Mouse (Mus musculus) stomach, embryonic 14.5 days (tissue): Measurements from ENCODE around the gene 4930402H24Rik. TPM values are rescaled to one million over a fixed set of nuclear protein-coding genes. Genes with fewer than 3 reads are reported as not detected.

Source experiments
- ATAC-seq: fragments of 200-750 bp; cut with Nextera tagmentation; 2 replicates; pipeline ENCODE4 v1.8.0; 2017; ENCODE audit warnings: low read depth, moderate TSS enrichment; ENCODE audit not compliant: insufficient number of reproducible peaks, insufficient read depth, low FRiP score
- H3K27ac ChIP-seq: fragments of 300-500 bp; sonication (generic); 2 replicates; pipeline ENCODE4 v1.5.1; 2014; ENCODE audit warnings: mild to moderate bottlenecking, low read length, moderate library complexity, mixed read lengths
- H3K27me3 ChIP-seq: fragments of 300-500 bp; sonication (generic); 2 replicates; pipeline ENCODE4 v1.6.1; 2014; ENCODE audit warnings: low read length, control low read depth, mixed read lengths; ENCODE audit not compliant: control insufficient read depth, insufficient read depth
- H3K36me3 ChIP-seq: fragments of 300-500 bp; sonication (generic); 2 replicates; pipeline ENCODE4 v1.6.1; 2014; ENCODE audit warnings: mild to moderate bottlenecking, control low read depth, low read length, moderate library complexity, mixed read lengths; ENCODE audit not compliant: control insufficient read depth, insufficient read depth
- H3K4me1 ChIP-seq: fragments of 300-500 bp; sonication (generic); 2 replicates; pipeline ENCODE4 v1.6.1; 2014; ENCODE audit warnings: low read length, control low read depth, mixed read lengths; ENCODE audit not compliant: control insufficient read depth, insufficient read depth
- H3K4me2 ChIP-seq: fragments of 300-500 bp; sonication (generic); replicated peaks from 2 replicates; pipeline ENCODE4 v1.6.1; 2014; ENCODE audit warnings: low read depth, low read length, control low read depth
- H3K4me3 ChIP-seq: fragments of 300-500 bp; sonication (generic); 2 replicates; pipeline ENCODE4 v1.5.1; 2014; ENCODE audit warnings: low read depth, low read length, control low read depth
- H3K9ac ChIP-seq: fragments of 300-500 bp; sonication (generic); replicated peaks from 2 replicates; pipeline ENCODE4 v1.6.1; 2014; ENCODE audit warnings: low read depth, mild to moderate bottlenecking, control low read depth, low read length, moderate library complexity, mixed read lengths
- H3K9me3 ChIP-seq: fragments of 300-500 bp; sonication (generic); 2 replicates; pipeline ENCODE4 v1.6.1; 2016; ENCODE audit warnings: low read depth, low read length, control low read depth; ENCODE audit not compliant: control insufficient read depth
- WGBS: fragments of 180-500 bp; shearing (Covaris S2); extraction: QIAGEN DNeasy Blood & Tissue Kit; methylation state at CpG from one replicate; pipeline ENCODE4 v1.1.7; 2014; 5-methylcytosine and 5-hydroxymethylcytosine counted together
- polyA plus RNA-seq: library from polyadenylated mRNA; unstranded; fragments of >200 nt; fragmentation: Nextera tagmentation; extraction: Ambion mirVana; gene quantifications from 2 replicates; pipeline ENCODE4 v1.2.1, GENCODE M21; 2014

Gene 4930402H24Rik
- polyA plus RNA-seq, 1 experiment from 2014 or later = 42.6 TPM

- Histone ChIP-seq H3K27me3 (no peaks in the 10 kb centered on the region), H3K4me2 (no peak overlapping the region)
Observed at GRCm38 (mm10) chr2:130656536-130656935, 249.7 kb downstream of the 4930402H24Rik start.

More at GRCm38 (mm10) chr2:130656536-130656935, 249.7 kb downstream of the 4930402H24Rik start:
- no peaks in the 10 kb centered on the region for H3K9me3 ChIP-seq
- peaks cover 77% of the 10 kb centered on the region for H3K36me3 ChIP-seq
- H3K4me3 ChIP-seq = no peak overlapping the region
- no peak overlapping the region for H3K27ac ChIP-seq
- H3K4me1 ChIP-seq = no peaks in the 10 kb centered on the region
- 93% methylated on average over 9 of the region's 9 CpGs for WGBS
- no peak for ATAC-seq
- no peak overlapping the region for H3K9ac ChIP-seq

Other genes with a start within 250 kb of the 4930402H24Rik start
- 65.7 and 66.6 TPM in 2 replicates for gene Ddrgk1, start 241.7 kb downstream of the 4930402H24Rik start, polyA plus RNA-seq
- 87.8 and 89.8 TPM in 2 replicates for gene Itpa, start 238.8 kb downstream of the 4930402H24Rik start, polyA plus RNA-seq
- 0.52 and 0.59 TPM in 2 replicates for gene Slc4a11, start 208.9 kb downstream of the 4930402H24Rik start, polyA plus RNA-seq
- gene Atrn, start 89 bp upstream of the 4930402H24Rik start, polyA plus RNA-seq = 9.9 and 13.0 TPM in 2 replicates
- 23.8 and 24.4 TPM in 2 replicates for gene Gfra4, start 136.7 kb upstream of the 4930402H24Rik start, polyA plus RNA-seq
- 3.6 and 4.8 TPM in 2 replicates for gene Adam33, start 157.4 kb upstream of the 4930402H24Rik start, polyA plus RNA-seq
- gene Siglec1, start 180.4 kb upstream of the 4930402H24Rik start, polyA plus RNA-seq = 0.22 and 0.48 TPM in 2 replicates
- gene Hspa12b, start 220.9 kb upstream of the 4930402H24Rik start, polyA plus RNA-seq = 12.3 and 14.2 TPM in 2 replicates
- gene Gm11037, start 227.1 kb upstream of the 4930402H24Rik start, polyA plus RNA-seq = not detected in 2 replicates